Mouse (Mus musculus) erythroblast, embryonic 14.5 days (primary cell): ENCODE measurements around the gene Farsa.

Source experiments
- GATA1 ChIP-seq: IDR thresholded peaks from 2 replicates; pipeline ENCODE4 v1.6.1; 2012; ENCODE audit warnings: low read length, inconsistent platforms, mixed read lengths
- TAL1 ChIP-seq: IDR thresholded peaks from 3 replicates; pipeline ENCODE4 v1.6.1; 2012; ENCODE audit warnings: low read length, inconsistent platforms, mixed read lengths

- peak; percentile 31; the same call in 1 of the 3 replicates for TF ChIP-seq TAL1
- peak; percentile 79 for TF ChIP-seq GATA1
Measured at GRCm38 (mm10) chr8:84901752-84902151, 45.0 kb downstream of the Farsa start, which contains the start of gene Klf1.
